Mouse (Mus musculus) layer of hippocampus, adult 6 months (tissue): ENCODE measurements around the gene Myb. TPM values are rescaled to one million over a fixed set of nuclear protein-coding genes. Genes with fewer than 3 reads are reported as not detected.

Experiments
- long read RNA-seq, 2 experiments: library from polyadenylated mRNA; unstranded; transcript quantifications; one replicate each; pipeline ENCODE4 v2.0.0; 2019 to 2020
- polyA plus RNA-seq: library from polyadenylated mRNA; unstranded; fragments of <200 nt; fragmentation: Nextera tagmentation; gene quantifications from 2 replicates; pipeline ENCODE4 v1.2.3, GENCODE M21; 2021

Gene Myb
- 0.49 and 0.56 TPM in 2 replicates for polyA plus RNA-seq
- long read RNA-seq, experiment 1, partial matches to known transcripts, result 1 of 1 reads
- long read RNA-seq, experiment 1, other reads (novel, unspliced or antisense), result 0 of 1 reads
- long read RNA-seq, experiment 2, transcript Myb-205 (1 exons, 2,254 nt), result major isoform, 6 of 9 reads
- long read RNA-seq, experiment 2, partial matches to known transcripts, result 2 of 9 reads
- long read RNA-seq, experiment 2, other reads (novel, unspliced or antisense), result 1 of 9 reads

DNA sequence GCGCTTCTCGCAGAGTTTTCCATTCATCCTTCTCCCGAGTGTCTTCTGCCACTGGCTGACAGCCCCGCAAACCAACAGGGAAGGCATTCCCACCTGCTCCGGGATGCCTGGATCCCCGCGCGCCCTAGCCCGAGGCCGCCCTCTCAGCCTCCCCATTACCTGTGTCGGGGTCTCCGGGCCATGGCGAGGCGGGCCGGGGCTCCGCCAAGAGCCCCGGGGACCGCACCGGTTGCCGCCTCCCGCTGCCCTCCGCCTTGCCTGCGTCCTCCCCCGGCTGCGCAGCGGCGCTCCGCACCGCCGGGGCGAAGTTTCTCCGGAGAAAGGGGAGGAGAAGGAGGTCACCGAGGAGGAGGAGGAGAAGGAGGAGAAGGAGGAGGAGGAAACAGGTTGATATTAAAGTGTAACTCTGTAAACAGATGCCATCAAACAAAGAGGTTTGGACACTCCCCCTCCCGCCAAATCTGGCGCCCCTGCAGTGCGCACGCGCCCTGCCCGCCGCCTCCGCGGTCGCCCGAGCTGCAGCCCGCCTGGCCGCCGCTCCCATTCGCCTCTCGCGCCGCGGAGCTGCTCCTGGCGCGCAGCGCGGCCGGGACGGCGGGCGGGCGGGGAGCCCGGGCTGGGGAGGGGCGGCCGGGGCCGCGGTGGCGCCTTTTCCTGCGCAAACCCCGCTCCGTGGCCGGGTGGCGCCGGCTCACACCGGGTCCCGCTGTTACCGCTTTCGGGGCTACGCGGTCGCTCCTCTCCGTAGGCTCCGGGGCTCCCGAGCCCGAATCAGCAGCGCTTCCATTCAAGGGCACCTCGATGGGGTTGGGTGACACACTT lies at the start of gene Myb:
TSS of gene Myb (minus strand) at position 448 of the 822 bp plus-strand sequence.

Other genes starting within 250 kb of the Myb start
- gene Ahi1, start 208.4 kb downstream of the Myb start, polyA plus RNA-seq, result 58.8 and 61.0 TPM in 2 replicates
- gene Hbs1l, start 135.0 kb upstream of the Myb start, polyA plus RNA-seq, result 35.6 and 40.7 TPM in 2 replicates
- gene Aldh8a1, start 216.3 kb upstream of the Myb start, polyA plus RNA-seq, result not detected in 2 replicates